Mouse (Mus musculus) midbrain, embryonic 12.5 days (tissue): ENCODE data around the gene Bpifb3. TPM values are rescaled to one million over a fixed set of nuclear protein-coding genes. Genes with fewer than 3 reads are reported as not detected.

Experiments
- ATAC-seq: fragments of 200-750 bp; cut with Nextera tagmentation; 2 replicates; pipeline ENCODE4 v1.8.0; 2017; ENCODE audit warnings: low read depth, moderate TSS enrichment, moderate library complexity; ENCODE audit not compliant: low FRiP score
- H3K27ac ChIP-seq: fragments of 300-500 bp; sonication (generic); replicated peaks from 2 replicates; pipeline ENCODE4 v1.5.1; 2016; ENCODE audit warnings: mild to moderate bottlenecking
- H3K27me3 ChIP-seq: fragments of 300-500 bp; sonication (generic); 2 replicates; pipeline ENCODE4 v1.6.1; 2016; ENCODE audit warnings: mild to moderate bottlenecking
- H3K36me3 ChIP-seq: fragments of 300-500 bp; sonication (generic); 2 replicates; pipeline ENCODE4 v1.6.1; 2016
- H3K4me1 ChIP-seq: fragments of 300-500 bp; sonication (generic); 2 replicates; pipeline ENCODE4 v1.6.1; 2016
- H3K4me2 ChIP-seq: fragments of 300-500 bp; sonication (generic); replicated peaks from 2 replicates; pipeline ENCODE4 v1.6.1; 2016; ENCODE audit warnings: mild to moderate bottlenecking, moderate library complexity
- H3K4me3 ChIP-seq: fragments of 300-500 bp; sonication (generic); 2 replicates; pipeline ENCODE4 v1.5.1; 2016; ENCODE audit warnings: mild to moderate bottlenecking
- H3K9ac ChIP-seq: fragments of 300-500 bp; sonication (generic); replicated peaks from 2 replicates; pipeline ENCODE4 v1.6.1; 2016; ENCODE audit warnings: mild to moderate bottlenecking, moderate library complexity
- H3K9me3 ChIP-seq: fragments of 300-500 bp; sonication (generic); 2 replicates; pipeline ENCODE4 v1.6.1; 2016; ENCODE audit warnings: mild to moderate bottlenecking
- WGBS: fragments of 180-500 bp; shearing (Covaris S2); methylation state at CpG from one replicate; pipeline ENCODE4 v1.1.7; 2016; 5-methylcytosine and 5-hydroxymethylcytosine counted together
- polyA plus RNA-seq: library from polyadenylated mRNA; unstranded; fragments of >200 nt; fragmentation: Nextera tagmentation; extraction: Ambion mirVana; gene quantifications from 2 replicates; pipeline ENCODE4 v1.2.1, GENCODE M21; 2016

The Bpifb3 gene
- polyA plus RNA-seq, 1 experiment from 2014 or later = not detected

DNA sequence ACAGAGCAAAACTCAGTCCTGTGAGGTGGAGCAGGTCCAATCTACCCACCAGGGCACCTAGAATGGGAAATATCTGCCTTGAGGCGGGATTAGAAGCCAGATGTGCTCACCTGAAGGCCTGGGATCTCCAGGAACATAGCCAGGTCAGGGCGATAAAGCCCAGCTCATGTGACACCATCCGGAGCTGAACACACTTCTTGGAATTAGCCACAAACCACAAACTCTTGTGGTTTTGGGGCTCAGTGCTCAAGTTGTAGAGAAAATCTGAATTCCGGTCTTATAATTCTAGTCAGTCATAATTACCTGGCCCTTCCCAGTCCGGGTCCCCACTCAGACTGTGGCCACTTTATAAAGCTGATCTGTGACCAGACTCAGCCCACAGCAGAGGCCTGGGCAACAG lies 19.8 kb downstream of the Bpifb3 start, which contains the start of gene Bpifb4:
Gene Bpifb4, plus strand, starts transcription at position 370 of the 400 bp plus-strand sequence.
- no peak within 1 kb of the TSS for H3K9ac ChIP-seq
- no peak within 1 kb of the TSS for H3K4me2 ChIP-seq
- H3K4me3 ChIP-seq = no peak within 1 kb of the TSS
- H3K9me3 ChIP-seq = no peaks in the 10 kb centered on the region
- H3K36me3 ChIP-seq = no peaks in the 10 kb centered on the region
- 84% methylated on average over 5 of the region's 5 CpGs for WGBS
- H3K4me1 ChIP-seq = no peaks in the 10 kb centered on the region
- ATAC-seq = no peak
- no peak within 1 kb of the TSS for H3K27ac ChIP-seq
- H3K27me3 ChIP-seq = peaks cover 3% of the 10 kb centered on the region; the same call in 1 of the 2 replicates

DNA sequence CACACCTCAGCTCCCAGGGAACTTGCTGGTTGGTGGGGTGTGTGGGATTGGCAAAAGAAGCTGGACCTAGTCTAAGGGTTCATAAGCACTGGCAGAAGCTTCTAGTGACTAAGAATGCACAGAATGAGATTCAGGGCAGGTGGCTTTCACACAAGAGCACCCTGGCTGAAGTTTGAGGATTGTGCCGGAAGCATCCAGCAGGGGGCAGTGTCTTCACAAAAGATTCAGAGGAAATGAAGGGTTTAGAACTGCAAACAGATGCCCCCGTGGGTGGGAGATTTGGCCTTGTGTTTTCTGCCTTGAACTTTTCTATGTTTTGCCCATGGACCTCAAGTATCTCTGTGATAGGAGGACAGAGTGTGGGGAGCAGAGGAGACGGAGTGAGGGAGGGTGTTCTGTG lies 25.5 kb downstream of the Bpifb3 start:
- no peak overlapping the region for H3K9ac ChIP-seq
- ATAC-seq = no peak
- no peaks in the 10 kb centered on the region for H3K4me1 ChIP-seq
- no peak overlapping the region for H3K4me3 ChIP-seq
- no peaks in the 10 kb centered on the region for H3K9me3 ChIP-seq
- WGBS = 39% methylated on average over 3 of the region's 3 CpGs
- no peaks in the 10 kb centered on the region for H3K36me3 ChIP-seq
- peaks cover 3% of the 10 kb centered on the region; the same call in 1 of the 2 replicates for H3K27me3 ChIP-seq
- H3K27ac ChIP-seq = no peak overlapping the region
- H3K4me2 ChIP-seq = no peak overlapping the region

DNA sequence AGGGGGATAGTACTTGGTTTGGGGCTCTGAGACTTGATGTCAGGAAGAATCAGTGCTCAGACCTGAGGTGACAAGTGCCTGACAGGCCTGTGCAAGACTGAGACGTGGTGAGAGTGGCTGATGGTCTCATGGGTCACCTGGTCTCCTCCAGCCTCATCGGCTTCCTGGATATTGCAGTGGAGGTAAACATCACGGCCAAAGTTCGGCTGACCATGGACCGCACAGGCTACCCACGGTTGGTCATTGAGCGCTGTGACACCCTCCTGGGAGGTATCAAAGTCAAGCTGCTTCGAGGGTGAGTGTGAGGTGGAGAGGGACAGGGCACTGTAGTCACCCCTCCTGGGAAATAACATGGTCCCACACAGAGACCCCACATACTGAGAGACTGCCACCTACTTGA lies 26.5 kb downstream of the Bpifb3 start:
- WGBS = 85% methylated on average over 8 of the region's 8 CpGs

GRCm38 (mm10) chr2:153952897-153953296 lies 34.9 kb downstream of the Bpifb3 start:
- H3K27me3 ChIP-seq = no peaks in the 10 kb centered on the region
- H3K9ac ChIP-seq = no peak overlapping the region
- no peak overlapping the region for H3K27ac ChIP-seq
- H3K9me3 ChIP-seq = no peaks in the 10 kb centered on the region
- no peak overlapping the region for H3K4me2 ChIP-seq
- ATAC-seq = no peak
- H3K4me3 ChIP-seq = no peak overlapping the region
- H3K36me3 ChIP-seq = no peaks in the 10 kb centered on the region
- WGBS = 29% methylated on average over 6 of the region's 6 CpGs
- H3K4me1 ChIP-seq = no peaks in the 10 kb centered on the region

More for the DNA sequence above, 26.5 kb downstream of the Bpifb3 start:
- Histone ChIP-seq H3K4me2 (no peak overlapping the region), H3K9ac (no peak overlapping the region), H3K27me3 (peaks cover 3% of the 10 kb centered on the region; the same call in 1 of the 2 replicates), H3K4me3 (no peak overlapping the region), H3K4me1 (no peaks in the 10 kb centered on the region), H3K27ac (no peak overlapping the region), H3K9me3 (no peaks in the 10 kb centered on the region), H3K36me3 (no peaks in the 10 kb centered on the region)
- no peak for ATAC-seq

GRCm38 (mm10) chr2:153953836-153954235 lies 35.8 kb downstream of the Bpifb3 start:
- peak overlapping the region; percentile 24; the same call in 1 of the 2 replicates for H3K4me2 ChIP-seq
- WGBS = 7% methylated on average over 6 of the region's 6 CpGs
- no peaks in the 10 kb centered on the region for H3K36me3 ChIP-seq
- H3K27ac ChIP-seq = no peak overlapping the region
- H3K27me3 ChIP-seq = no peaks in the 10 kb centered on the region
- no peaks in the 10 kb centered on the region for H3K9me3 ChIP-seq
- no peak overlapping the region for H3K4me3 ChIP-seq
- no peak overlapping the region for H3K9ac ChIP-seq
- ATAC-seq = 0 out of 2 replicates have a peak, but pooled peaks have one; percentile 38
- no peaks in the 10 kb centered on the region for H3K4me1 ChIP-seq

GRCm38 (mm10) chr2:153962821-153963331 lies 44.8 kb downstream of the Bpifb3 start:
- WGBS = 80% methylated on average over 4 of the region's 4 CpGs
- no peaks in the 10 kb centered on the region for H3K36me3 ChIP-seq
- H3K27me3 ChIP-seq = no peaks in the 10 kb centered on the region
- ATAC-seq = no peak
- H3K9me3 ChIP-seq = no peaks in the 10 kb centered on the region
- no peak overlapping the region for H3K27ac ChIP-seq
- no peak overlapping the region for H3K9ac ChIP-seq
- H3K4me1 ChIP-seq = no peaks in the 10 kb centered on the region
- H3K4me3 ChIP-seq = no peak overlapping the region
- no peak overlapping the region for H3K4me2 ChIP-seq

DNA sequence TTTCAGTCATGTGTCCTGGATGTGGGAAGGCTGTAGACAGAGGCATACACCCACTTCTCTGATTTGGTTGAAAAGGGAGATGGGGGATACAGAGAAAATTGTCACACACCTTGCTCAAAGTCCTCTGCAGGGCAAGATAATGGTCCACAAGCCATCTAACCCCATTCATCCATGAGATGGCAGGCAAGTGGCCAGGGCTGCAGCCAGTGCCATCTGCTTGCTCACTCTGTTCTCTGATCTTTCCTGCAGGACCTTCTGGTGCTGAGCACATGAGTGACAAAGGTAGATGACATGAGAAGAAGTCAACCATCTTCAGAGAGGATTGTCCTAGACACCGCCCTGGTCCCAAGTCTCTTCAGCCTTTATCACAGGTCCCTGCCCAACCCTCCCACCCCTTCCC lies 45.3 kb downstream of the Bpifb3 start:
- WGBS = 100% methylated on average over 1 of the region's 1 CpGs

DNA sequence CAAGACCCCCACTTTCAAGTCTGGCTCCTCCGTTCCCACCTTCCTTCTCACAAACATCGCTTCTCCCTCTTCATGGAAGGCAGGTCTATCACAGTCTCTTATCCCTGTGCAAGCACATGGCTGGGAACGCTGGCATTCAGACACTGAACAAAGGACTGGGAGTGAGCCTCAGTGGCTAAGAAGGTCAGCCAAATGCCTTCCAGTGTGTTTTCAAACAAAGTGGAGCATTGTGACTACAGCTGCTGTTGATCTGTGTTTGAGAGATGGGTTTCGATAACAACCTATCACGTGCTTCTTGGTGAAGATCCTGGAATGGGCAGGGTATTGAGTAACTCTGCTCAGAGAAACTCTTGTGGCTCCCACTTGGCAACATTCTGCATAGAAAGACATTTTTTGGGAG lies 52.2 kb downstream of the Bpifb3 start:
- ATAC-seq = no peak
- no peak overlapping the region for H3K4me2 ChIP-seq
- H3K27ac ChIP-seq = no peak overlapping the region
- H3K9me3 ChIP-seq = no peaks in the 10 kb centered on the region
- 59% methylated on average over 5 of the region's 5 CpGs for WGBS
- H3K36me3 ChIP-seq = no peaks in the 10 kb centered on the region
- no peak overlapping the region for H3K4me3 ChIP-seq
- no peaks in the 10 kb centered on the region for H3K4me1 ChIP-seq
- H3K27me3 ChIP-seq = no peaks in the 10 kb centered on the region
- no peak overlapping the region for H3K9ac ChIP-seq

More for the DNA sequence above, 45.3 kb downstream of the Bpifb3 start:
- H3K9ac ChIP-seq = no peak overlapping the region
- no peak overlapping the region for H3K4me2 ChIP-seq
- H3K36me3 ChIP-seq = no peaks in the 10 kb centered on the region
- H3K4me1 ChIP-seq = no peaks in the 10 kb centered on the region
- H3K9me3 ChIP-seq = no peaks in the 10 kb centered on the region
- no peak for ATAC-seq
- H3K27me3 ChIP-seq = no peaks in the 10 kb centered on the region
- H3K4me3 ChIP-seq = no peak overlapping the region
- H3K27ac ChIP-seq = no peak overlapping the region

DNA sequence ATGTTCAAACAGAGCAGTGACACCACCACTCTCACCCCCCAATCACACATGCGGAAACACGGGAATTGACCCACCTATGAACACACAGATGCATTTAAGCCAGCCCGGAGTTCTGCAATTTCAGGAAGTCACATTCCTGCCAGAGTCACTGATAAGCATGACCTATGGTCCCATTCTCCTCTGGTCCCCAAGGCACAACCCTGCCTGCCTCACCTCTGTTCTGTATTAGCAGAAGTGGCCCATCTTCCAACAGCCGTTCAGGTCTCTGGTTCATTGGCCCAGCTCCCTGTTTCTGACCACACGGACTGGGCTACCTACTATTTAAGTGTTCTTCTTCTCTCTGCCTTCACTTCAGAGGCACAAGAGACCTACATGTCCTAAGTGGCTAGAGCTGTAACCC lies 56.6 kb downstream of the Bpifb3 start, which contains the start of gene Bpifa6:
Gene Bpifa6, plus strand, starts transcription at position 364 of the 400 bp plus-strand sequence.
- no peak within 1 kb of the TSS for H3K4me2 ChIP-seq
- H3K27ac ChIP-seq = no peak within 1 kb of the TSS
- no peak within 1 kb of the TSS for H3K9ac ChIP-seq
- no peaks in the 10 kb centered on the region for H3K36me3 ChIP-seq
- no peaks in the 10 kb centered on the region for H3K27me3 ChIP-seq
- H3K4me1 ChIP-seq = no peaks in the 10 kb centered on the region
- WGBS = 77% methylated on average over 5 of the region's 5 CpGs
- H3K9me3 ChIP-seq = no peaks in the 10 kb centered on the region
- H3K4me3 ChIP-seq = no peak within 1 kb of the TSS
- no peak for ATAC-seq

Other genes with a start within 250 kb of the Bpifb3 start
- not detected in 2 replicates for gene Dnmt3c, start 221.6 kb upstream of the Bpifb3 start, polyA plus RNA-seq
- gene Mapre1, start 177.0 kb upstream of the Bpifb3 start, polyA plus RNA-seq = 362 and 384 TPM in 2 replicates
- gene Efcab8, start 138.3 kb upstream of the Bpifb3 start, polyA plus RNA-seq = 0.05 TPM in 1 of 2 replicates, not detected in the other
- not detected in 2 replicates for gene Sun5, start 47.1 kb upstream of the Bpifb3 start, polyA plus RNA-seq
- gene Bpifb2, start 43.2 kb upstream of the Bpifb3 start, polyA plus RNA-seq = not detected in 2 replicates
- gene Bpifb6, start 17.8 kb upstream of the Bpifb3 start, polyA plus RNA-seq = not detected in 2 replicates
- not detected in 2 replicates for gene Bpifb4, start 20.0 kb downstream of the Bpifb3 start, polyA plus RNA-seq
- gene Bpifa6, start 56.7 kb downstream of the Bpifb3 start, polyA plus RNA-seq = not detected in 2 replicates
- gene Bpifa2, start 90.0 kb downstream of the Bpifb3 start, polyA plus RNA-seq = not detected in 2 replicates
- gene Bpifa3, start 212.1 kb downstream of the Bpifb3 start, polyA plus RNA-seq = not detected in 2 replicates
- not detected in 2 replicates for gene Bpifa1, start 224.7 kb downstream of the Bpifb3 start, polyA plus RNA-seq
- gene Bpifa5, start 244.4 kb downstream of the Bpifb3 start, polyA plus RNA-seq = not detected in 2 replicates